Mouse (Mus musculus) kidney, postnatal 4 days (tissue): ENCODE measurements around the gene Itpk1.

Experiments
- DNase-seq, 2 experiments: peaks; one replicate each; pipeline ENCODE4 v3.0.0; 2021; ENCODE audit warnings: mixed read lengths in 2 of 2

Itpk1 gene

DNA sequence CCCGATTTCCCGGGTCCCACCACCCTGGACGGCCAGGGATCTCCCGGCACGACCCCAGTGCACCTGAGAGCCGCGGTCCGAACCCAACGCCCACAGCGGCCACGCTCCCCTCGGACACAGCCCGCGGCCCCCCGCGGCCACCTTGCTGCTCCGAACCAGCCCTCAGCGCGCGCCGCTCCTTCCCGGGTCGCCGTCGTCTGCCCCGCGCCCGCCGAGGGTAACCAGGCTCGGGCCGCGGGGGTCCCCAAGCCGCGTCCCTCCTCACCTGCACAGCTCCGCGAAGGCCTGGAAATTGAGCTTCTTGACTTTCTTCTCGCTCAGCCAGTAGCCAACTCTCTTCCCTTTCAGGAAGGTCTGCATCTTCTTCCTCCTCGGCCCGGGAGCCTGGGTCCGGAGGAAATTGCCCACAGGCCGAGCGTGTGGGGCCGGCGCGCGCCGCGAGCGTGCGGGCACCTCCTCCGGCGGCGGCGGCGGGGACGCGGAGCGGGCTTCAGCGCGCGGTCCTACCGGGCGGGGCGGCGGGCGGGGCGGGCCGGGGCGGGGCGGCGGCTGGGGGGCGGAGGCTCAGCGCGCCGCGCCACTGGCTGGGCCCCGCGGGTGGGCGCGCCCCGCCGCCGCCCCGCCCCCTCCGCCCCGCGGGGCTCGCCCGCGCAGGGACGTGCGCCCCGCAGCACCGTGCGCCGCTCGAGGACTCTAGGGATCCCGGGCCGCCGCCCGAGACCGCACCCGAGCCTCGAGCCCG lies at the start of gene Itpk1:
TSS of gene Itpk1 (minus strand) at position 474 of the 742 bp plus-strand sequence.
- peak; percentile 70 to 82 for DNase-seq

DNA sequence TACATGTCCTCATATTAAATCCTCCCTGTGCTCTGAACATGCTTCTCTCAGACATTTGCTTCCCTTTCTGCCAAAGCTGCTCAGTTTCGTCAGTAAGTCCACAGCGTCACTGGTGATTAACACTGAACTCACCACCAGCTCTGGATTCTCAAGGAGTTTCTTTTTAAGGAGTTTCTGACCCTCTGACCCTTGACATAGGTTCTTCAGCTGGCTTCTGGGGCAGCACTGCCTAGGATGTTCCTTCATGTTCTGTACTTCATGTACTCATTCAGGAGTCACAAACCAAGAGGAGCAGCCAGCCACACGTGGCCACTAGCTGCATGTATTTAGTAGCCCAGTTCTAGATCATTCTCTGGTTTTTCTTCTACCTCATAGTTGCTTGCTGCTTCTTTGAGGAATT lies 43.5 kb upstream of the Itpk1 start:
- DNase-seq, result no peak

- DNase-seq, result no peak
Observed at GRCm38 (mm10) chr12:102744839-102745238, 40.1 kb upstream of the Itpk1 start.

DNA sequence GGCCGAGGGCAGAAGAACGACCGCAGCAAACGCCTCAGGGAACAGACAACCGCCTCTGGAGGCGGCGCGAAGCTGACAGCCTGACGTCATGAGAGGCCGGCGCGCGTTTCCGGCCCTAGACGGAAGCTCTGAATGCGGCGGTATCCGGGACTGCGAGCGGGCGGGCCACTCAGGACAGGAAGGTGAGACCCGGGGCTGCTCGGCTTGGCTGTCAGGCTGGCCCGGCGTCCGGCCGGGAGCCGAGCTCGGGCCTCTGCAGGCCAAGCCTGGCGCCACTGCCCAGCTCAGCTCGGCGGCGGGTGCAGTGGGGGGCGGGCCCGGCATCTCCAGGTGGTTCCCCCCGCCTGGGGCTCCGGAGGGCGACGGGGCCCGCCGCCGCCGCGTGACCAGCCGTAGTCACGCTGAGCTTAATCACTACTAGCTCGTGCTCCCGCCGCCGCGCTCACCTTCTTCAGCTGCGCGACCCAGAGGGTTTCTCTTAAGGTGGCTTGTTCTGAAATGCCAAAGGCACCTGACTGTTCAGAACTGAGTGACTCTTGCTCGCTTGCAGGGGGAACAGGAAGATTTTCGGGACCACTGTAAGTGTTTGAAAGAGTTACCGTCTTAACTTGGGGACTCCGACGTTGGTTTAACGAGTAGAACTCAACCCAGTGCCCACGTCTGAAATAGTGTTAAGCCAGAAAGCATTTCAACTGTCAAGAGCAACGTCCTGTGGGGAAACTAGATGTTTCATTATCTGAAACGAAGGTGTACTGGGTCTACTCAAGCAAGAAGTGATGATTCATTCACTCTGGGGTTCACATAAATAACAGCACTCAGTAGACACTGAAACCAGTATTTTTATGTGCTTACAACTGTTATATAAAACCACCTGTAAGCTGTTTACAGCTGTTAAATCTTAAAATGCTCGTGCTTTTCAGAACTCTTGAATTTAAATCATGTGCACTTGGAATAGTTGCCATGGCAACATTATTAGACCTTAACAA lies 39.2 kb upstream of the Itpk1 start, which contains the start of the genes Moap1 and Tmem251:
TSS of gene Moap1 (minus strand) at position 73 of the 986 bp plus-strand sequence.
TSS of gene Tmem251 (plus strand) at position 174 of the 986 bp plus-strand sequence.
- peak; percentile 91 to 94 for DNase-seq

- DNase-seq, result no peak
Observed at GRCm38 (mm10) chr12:102743036-102743588, 38.4 kb upstream of the Itpk1 start.

- DNase-seq, result no peak
Observed at GRCm38 (mm10) chr12:102742056-102742455, 37.3 kb upstream of the Itpk1 start.

DNA sequence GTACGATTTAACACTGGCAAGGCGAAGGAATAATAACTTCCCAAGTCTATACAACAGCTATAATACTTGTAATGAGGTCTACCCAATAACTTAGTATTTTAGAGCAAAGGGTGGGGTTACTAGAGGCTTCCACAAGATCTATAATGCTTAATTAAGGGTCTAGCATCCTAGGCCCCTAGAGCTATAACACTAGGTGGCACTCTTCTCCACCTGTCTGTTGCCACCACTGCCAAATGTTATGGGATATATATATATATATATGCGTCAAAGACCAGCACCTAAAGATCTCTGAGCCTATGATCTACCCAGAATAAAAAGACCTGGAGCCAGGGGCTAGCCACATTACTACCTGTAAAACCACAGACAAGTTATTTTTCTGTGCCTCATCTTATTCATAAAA lies 35.6 kb upstream of the Itpk1 start:
- no peak for DNase-seq

DNA sequence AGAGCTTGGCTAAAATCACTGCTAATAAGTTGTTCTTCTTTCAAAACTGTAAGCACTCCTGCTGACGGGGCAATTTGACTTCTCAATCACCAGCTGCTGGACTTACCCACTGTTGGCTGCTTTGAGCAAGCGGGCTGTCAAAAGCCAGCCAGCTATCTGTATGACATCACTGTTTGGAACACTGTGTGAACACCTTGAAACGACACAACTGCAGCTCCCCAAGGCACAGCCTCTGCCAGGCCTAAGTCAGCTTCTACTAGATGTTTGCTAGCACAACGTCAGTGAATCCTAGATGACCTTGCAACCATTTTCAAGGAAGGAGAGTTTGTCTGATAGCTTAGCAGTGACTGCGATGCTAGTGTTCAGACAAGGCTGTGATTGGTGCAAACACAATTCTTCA lies 34.4 kb upstream of the Itpk1 start:
- no peak for DNase-seq

- peak; percentile 81 to 87 for DNase-seq
Observed at GRCm38 (mm10) chr12:102733381-102733780, 28.7 kb upstream of the Itpk1 start.

DNA sequence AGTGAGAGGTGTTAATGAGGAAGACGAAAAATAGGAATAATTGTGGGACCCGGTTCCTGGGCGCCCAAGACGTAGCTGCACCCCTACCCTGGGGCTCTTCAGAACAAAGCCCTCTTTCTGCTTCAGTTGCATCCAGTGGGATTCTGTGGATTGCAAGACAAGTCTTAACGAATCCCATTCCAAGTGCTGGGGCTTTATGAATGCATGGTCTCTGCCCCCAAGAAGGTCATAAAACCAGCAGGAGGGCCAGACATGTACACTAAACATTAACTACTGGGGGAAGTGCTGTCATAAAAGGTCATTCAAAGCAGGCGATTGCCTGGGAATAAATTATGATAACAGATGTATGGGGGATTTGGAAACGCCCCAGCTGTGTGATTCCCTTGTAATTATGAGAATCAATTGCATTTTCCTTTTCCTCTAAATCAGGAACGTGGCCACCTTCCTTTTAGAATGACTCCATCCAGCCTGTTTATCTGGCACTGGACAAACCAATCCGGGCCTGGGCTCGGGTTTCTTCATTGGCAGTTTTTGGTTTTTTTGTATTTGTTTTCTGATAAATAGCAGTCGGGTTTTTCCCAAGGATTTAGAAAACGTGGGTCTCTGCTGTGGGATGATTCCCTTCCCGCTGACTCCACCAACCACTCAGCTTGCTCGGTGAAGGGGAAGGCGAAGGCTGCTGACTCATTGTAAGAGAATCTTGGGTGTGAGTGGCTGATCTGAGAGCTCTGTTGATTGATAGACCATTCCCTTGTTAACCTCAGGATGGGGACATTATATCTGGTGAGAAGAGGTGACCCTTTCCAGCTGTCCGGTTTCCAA lies 26.3 kb upstream of the Itpk1 start:
- peak; percentile 21 to 43 for DNase-seq

DNA sequence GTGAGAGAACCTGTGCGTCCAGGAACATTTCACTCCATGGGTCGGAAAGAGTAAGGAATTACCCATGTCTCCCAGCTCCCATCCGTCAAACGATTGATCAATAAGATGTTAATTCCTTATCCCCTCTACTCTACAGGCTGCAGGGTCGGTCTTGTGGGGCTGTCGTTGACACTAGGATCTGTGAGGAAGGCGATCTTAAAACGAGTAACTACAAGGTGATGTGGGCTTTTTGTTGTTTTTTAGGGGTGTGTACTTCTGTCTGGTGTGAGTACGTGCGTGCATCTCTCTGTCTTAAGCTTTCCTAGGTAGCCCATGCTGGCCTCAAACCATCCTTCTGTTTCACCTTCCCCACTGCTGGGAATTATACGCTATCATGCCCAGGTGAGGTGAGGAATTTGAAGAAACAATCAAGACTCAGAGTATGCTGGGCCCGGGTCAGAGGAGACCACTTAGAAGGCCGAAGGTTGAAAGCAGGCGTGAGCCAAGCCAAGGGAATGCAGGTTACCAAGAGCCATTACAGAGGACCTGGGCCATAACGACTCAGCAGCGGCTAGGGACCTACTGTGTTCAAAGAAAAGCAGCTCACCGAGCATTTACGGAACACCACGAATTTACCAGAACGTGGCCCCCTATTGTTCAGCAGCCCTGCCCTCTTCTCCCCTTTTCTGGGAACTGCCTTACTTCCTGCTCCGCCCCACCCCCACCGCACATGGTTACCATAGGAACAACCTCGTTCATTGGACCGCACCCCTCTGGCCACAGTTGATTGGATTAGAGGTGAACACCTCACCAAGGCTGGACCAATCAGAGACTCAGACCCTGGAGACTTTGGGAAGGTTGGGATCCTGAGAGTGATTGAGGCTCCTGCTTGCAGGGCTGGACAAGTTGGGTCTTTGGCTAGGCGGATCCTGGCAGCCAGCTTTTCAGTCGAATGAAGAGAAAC lies 25.4 kb upstream of the Itpk1 start:
- DNase-seq, result peak; percentile 88 to 93

DNA sequence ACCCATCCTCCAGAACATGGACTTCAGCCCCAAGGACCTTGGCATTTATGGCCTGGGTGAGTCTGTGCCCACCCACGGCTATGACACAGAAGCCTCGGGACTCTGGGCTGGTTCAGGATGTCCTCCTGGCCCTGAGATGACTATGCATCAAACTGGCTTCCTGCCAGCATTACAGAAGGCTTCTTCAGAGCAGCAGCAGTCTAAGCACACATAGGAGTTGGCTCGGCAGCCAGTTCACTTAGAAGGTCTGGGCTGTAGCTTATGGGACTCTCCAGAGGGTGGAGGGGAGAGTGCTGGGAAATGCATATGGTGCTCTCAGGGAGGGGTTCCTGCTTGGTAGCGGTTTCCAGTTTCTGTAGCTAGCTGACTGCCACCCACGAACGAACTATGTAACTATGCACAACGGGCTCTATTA lies 21.0 kb upstream of the Itpk1 start:
- no peak for DNase-seq

GRCm38 (mm10) chr12:102725146-102725545 lies 20.4 kb upstream of the Itpk1 start:
- DNase-seq, result no peak

DNA sequence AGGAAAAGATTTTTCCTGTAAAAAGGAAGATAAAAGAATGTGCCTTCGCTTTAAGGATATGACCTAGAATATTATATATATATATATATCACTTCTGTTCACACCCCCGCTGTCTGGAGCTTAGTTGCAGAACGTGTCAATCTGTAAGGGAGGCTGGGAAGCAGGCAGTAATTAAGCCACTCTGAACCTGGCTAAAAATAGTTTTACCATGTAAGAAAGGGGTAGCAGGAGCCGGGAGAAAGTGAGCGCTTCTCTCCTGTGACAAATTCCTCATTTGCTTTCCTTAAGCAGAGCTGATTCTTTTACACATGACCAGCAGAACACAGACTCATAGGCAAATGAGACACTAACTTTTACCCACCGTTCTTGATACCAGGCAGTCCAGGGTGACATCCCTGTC lies 19.1 kb upstream of the Itpk1 start:
- DNase-seq, result no peak

- no peak for DNase-seq
Observed at GRCm38 (mm10) chr12:102722966-102723365, 18.2 kb upstream of the Itpk1 start.

GRCm38 (mm10) chr12:102722451-102722850 lies 17.7 kb upstream of the Itpk1 start:
- peak; percentile 37 to 58 for DNase-seq

- peak; percentile 66 to 71 for DNase-seq
Observed at GRCm38 (mm10) chr12:102719552-102720315, 15.0 kb upstream of the Itpk1 start.

DNA sequence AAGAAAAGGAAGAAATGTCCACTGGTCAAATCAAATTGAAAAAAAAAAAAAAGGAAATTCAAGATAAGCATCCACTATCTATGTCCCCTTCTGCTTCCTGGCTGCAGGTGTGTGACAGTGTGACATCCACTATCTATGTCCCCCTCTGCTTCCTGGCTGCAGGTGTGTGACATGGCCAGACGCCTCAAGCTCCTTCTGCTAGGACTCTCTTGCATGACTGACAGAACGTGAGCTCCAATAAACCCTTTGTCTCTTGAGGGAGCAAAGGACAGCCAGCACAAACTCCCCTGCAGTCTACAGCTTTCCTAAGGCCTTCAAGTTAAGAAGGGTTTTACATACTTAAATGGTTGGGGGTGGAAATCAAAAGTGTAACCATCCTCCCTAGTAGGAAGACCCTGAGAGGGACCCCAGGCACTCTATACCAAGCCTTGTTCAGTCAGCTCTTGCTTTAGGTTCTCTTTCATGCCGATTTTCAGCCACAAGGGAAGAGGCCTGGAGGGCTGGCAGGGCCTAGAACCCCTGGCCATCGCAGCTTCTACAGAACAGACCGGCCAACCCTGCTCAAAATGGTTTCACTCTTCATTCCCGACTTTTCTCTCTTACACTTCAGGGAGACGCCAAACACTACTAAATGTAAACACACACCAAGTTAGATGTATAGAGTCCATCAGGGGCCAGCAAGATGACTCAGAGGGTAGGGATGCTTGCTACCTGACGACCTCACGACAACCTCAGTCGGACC lies 10.1 kb upstream of the Itpk1 start:
- no peak for DNase-seq

GRCm38 (mm10) chr12:102714116-102714515 lies 9.4 kb upstream of the Itpk1 start:
- DNase-seq, result no peak
